Mouse (Mus musculus) B cell, adult 2 months (primary cell): ENCODE data around the gene Papola.

Source experiments
- DNase-seq, 2 experiments: peaks; one replicate each; pipeline ENCODE4 v3.0.0; 2022

Gene Papola

GRCm38 (mm10) chr12:105784196-105784999 lies at the start of gene Papola:
TSS of gene Papola (plus strand) at chr12:105784694.
- DNase-seq, result peak; percentile 90

- DNase-seq, result no peak
Measured at GRCm38 (mm10) chr12:105735226-105735888, 49.1 kb upstream of the Papola start.

- DNase-seq, result no peak
Measured at GRCm38 (mm10) chr12:105735889-105736251, 48.6 kb upstream of the Papola start.

- DNase-seq, result no peak
Measured at GRCm38 (mm10) chr12:105738316-105739096, 46.0 kb upstream of the Papola start.

GRCm38 (mm10) chr12:105739656-105740055 lies 44.8 kb upstream of the Papola start:
- DNase-seq, result no peak

- no peak for DNase-seq
Measured at GRCm38 (mm10) chr12:105748114-105748513, 36.4 kb upstream of the Papola start.

- no peak for DNase-seq
Measured at GRCm38 (mm10) chr12:105753813-105754212, 30.7 kb upstream of the Papola start.

GRCm38 (mm10) chr12:105757816-105758497 lies 26.5 kb upstream of the Papola start:
- no peak for DNase-seq

- DNase-seq, result no peak
Measured at GRCm38 (mm10) chr12:105758911-105759310, 25.6 kb upstream of the Papola start.

GRCm38 (mm10) chr12:105759849-105760478 lies 24.5 kb upstream of the Papola start:
- DNase-seq, result no peak

- peak; percentile 44 to 53 for DNase-seq
Measured at GRCm38 (mm10) chr12:105761171-105761570, 23.3 kb upstream of the Papola start.

GRCm38 (mm10) chr12:105761629-105762028 lies 22.9 kb upstream of the Papola start:
- DNase-seq, result no peak

- DNase-seq, result no peak
Measured at GRCm38 (mm10) chr12:105769700-105770099, 14.8 kb upstream of the Papola start.

- DNase-seq, result no peak
Measured at GRCm38 (mm10) chr12:105774871-105775270, 9.6 kb upstream of the Papola start.

- DNase-seq, result no peak
Measured at GRCm38 (mm10) chr12:105777651-105778050, 6.8 kb upstream of the Papola start.

- peak; percentile 78 to 79 for DNase-seq
Measured at GRCm38 (mm10) chr12:105785000-105785774, 693 bp downstream of the Papola start.

- no peak for DNase-seq
Measured at GRCm38 (mm10) chr12:105786113-105786512, 1.6 kb downstream of the Papola start.

- DNase-seq, result no peak
Measured at GRCm38 (mm10) chr12:105787626-105788025, 3.1 kb downstream of the Papola start.

- no peak for DNase-seq
Measured at GRCm38 (mm10) chr12:105789885-105790284, 5.4 kb downstream of the Papola start.

GRCm38 (mm10) chr12:105794896-105795295 lies 10.4 kb downstream of the Papola start:
- no peak for DNase-seq

- no peak for DNase-seq
Measured at GRCm38 (mm10) chr12:105798001-105798400, 13.5 kb downstream of the Papola start.

- no peak for DNase-seq
Measured at GRCm38 (mm10) chr12:105805790-105806189, 21.3 kb downstream of the Papola start.
